Mouse (Mus musculus) heart, embryonic 14.5 days (tissue): ENCODE measurements around the gene Fbxl13. TPM values are rescaled to one million over a fixed set of nuclear protein-coding genes. Genes with fewer than 3 reads are reported as not detected.

ENCODE experiments used
- ATAC-seq: fragments of 200-750 bp; cut with Nextera tagmentation; 2 replicates; pipeline ENCODE4 v1.8.0; 2017; ENCODE audit warnings: low read depth, moderate TSS enrichment; ENCODE audit not compliant: insufficient number of reproducible peaks, insufficient read depth, low FRiP score
- H3K27ac ChIP-seq, 2 experiments: fragments of 200-500 bp in 1 of 2; fragments of 300-500 bp in 1 of 2; sonication (generic) in 1 of 2; replicated peaks in 1 of 2; 2 replicates each; pipeline ENCODE4 v1.5.1; 2012 to 2014; ENCODE audit warnings: low read depth in 2 of 2, low read length in 2 of 2, control low read depth in 1 of 2, mild to moderate bottlenecking in 1 of 2, mixed read lengths in 1 of 2; ENCODE audit not compliant: control insufficient read depth in 1 of 2, insufficient read depth in 1 of 2
- H3K27me3 ChIP-seq: fragments of 300-500 bp; sonication (generic); 2 replicates; pipeline ENCODE4 v1.6.1; 2014; ENCODE audit warnings: mild to moderate bottlenecking, low read length, control low read depth; ENCODE audit not compliant: control insufficient read depth, insufficient read depth
- H3K36me3 ChIP-seq: fragments of 300-500 bp; sonication (generic); 2 replicates; pipeline ENCODE4 v1.6.1; 2014; ENCODE audit warnings: mild to moderate bottlenecking, control low read depth, low read length, mixed read lengths; ENCODE audit not compliant: control insufficient read depth, insufficient read depth
- H3K4me1 ChIP-seq, 2 experiments: fragments of 200-500 bp in 1 of 2; fragments of 300-500 bp in 1 of 2; sonication (generic) in 1 of 2; 2 replicates each; pipeline ENCODE4 v1.6.1; 2012 to 2014; ENCODE audit warnings: low read length in 2 of 2, control low read depth in 1 of 2, mixed read lengths in 1 of 2; ENCODE audit not compliant: control insufficient read depth in 2 of 2, insufficient read depth in 2 of 2
- H3K4me2 ChIP-seq: fragments of 300-500 bp; sonication (generic); 2 replicates; pipeline ENCODE4 v1.6.1; 2014; ENCODE audit warnings: mild to moderate bottlenecking, low read length
- H3K4me3 ChIP-seq, 2 experiments: fragments of 200-500 bp in 1 of 2; fragments of 300-500 bp in 1 of 2; sonication (generic) in 1 of 2; 2 replicates each; pipeline ENCODE4 v1.5.1; 2012 to 2014; ENCODE audit warnings: low read length in 2 of 2, mild to moderate bottlenecking in 2 of 2, control low read depth in 1 of 2, low read depth in 1 of 2, moderate library complexity in 1 of 2; ENCODE audit not compliant: control insufficient read depth in 1 of 2, insufficient read depth in 1 of 2
- H3K9ac ChIP-seq: fragments of 300-500 bp; sonication (generic); 2 replicates; pipeline ENCODE4 v1.6.1; 2014; ENCODE audit warnings: mild to moderate bottlenecking, low read length
- H3K9me3 ChIP-seq: fragments of 300-500 bp; sonication (generic); 2 replicates; pipeline ENCODE4 v1.6.1; 2016; ENCODE audit warnings: low read length, control low read depth; ENCODE audit not compliant: control insufficient read depth
- WGBS: fragments of 180-500 bp; shearing (Covaris S2); extraction: QIAGEN DNeasy Blood & Tissue Kit; methylation state at CpG from one replicate; pipeline ENCODE4 v1.1.7; 2014; 5-methylcytosine and 5-hydroxymethylcytosine counted together
- polyA plus RNA-seq: library from polyadenylated mRNA; unstranded; fragments of >200 nt; fragmentation: Nextera tagmentation; extraction: Ambion mirVana; gene quantifications from 2 replicates; pipeline ENCODE4 v1.2.1, GENCODE M21; 2014

Gene Fbxl13
- polyA plus RNA-seq, 1 experiment from 2014 or later = 0.19 TPM

DNA sequence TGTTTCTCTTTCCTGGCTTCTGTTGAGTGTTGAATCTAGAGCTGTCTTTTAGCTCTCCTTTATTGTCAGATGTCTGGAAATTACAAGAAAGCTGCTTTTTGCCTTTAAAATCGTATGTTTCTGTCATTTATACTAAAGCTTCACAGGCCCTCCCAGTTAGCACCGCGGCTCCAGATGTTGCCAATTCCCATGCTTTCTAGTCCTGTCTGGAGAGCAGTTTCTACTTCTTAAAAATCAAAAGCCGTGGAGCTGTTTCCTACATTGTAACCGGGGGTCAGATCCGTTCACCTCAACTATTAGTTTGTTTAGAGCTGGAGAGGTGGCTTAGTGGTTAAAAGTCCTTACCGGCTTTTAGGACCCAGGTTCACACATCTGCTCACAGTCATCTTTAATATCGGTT lies 162.2 kb downstream of the Fbxl13 start:
- 0 out of 2 replicates have a peak, but pooled peaks cover 7% of the 10 kb centered on the region for H3K36me3 ChIP-seq
- no peak overlapping the region for H3K4me3 ChIP-seq
- H3K4me2 ChIP-seq = no peak overlapping the region
- ATAC-seq = no peak
- 85% methylated on average over 8 of the region's 8 CpGs for WGBS
- H3K9me3 ChIP-seq = no peaks in the 10 kb centered on the region
- no peak overlapping the region for H3K9ac ChIP-seq
- no peaks in the 10 kb centered on the region for H3K27me3 ChIP-seq
- peaks cover 9 to 10% of the 10 kb centered on the region in 2 experiments for H3K4me1 ChIP-seq
- H3K27ac ChIP-seq = peak overlapping the region in 1 of 2 experiments; percentile 14; a peak in 1 of 4 replicates

DNA sequence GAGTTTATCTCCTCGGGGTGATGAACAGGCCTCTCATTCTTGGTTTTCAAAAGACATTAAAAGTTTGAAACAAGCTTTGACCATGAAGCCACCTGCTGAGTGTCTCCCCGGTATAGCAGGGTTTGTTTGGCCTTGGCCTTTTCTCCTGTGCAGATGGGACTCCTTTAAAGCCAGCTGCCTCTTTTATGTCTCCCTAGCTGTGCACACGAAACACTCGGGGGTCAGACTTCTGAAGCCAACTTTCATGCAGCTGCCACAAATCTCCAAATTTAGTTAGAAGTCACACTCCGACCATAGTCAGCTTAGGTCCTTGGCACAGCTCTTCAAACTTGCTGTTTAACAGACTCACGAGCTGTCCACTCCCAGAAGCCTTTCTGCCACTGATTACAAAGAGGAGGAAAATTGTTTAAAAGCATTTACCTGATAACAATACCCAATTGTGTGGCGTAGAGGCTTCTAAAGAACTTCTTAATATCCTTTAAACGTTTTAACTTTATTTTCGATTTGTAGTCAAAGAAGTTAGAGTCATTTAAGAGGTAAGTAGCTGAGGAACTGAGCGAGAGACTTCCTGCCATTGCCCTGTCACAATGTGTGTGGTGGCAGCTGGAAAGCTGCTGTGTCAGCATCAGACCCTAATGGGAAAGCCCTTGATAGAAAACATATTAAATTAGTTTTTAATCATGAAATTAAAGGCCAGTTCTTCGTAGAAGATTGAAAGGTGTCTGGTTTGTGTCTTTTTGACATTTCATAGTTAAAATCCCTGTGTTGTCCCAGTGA lies 162.8 kb downstream of the Fbxl13 start:
- no peak overlapping the region for H3K9ac ChIP-seq
- no peak overlapping the region for H3K4me2 ChIP-seq
- H3K4me3 ChIP-seq = no peak overlapping the region
- peak overlapping the region in 1 of 2 experiments; percentile 14; a peak in 1 of 4 replicates for H3K27ac ChIP-seq
- 40% methylated on average over 11 of the region's 11 CpGs for WGBS
- H3K27me3 ChIP-seq = no peaks in the 10 kb centered on the region
- ATAC-seq = no peak
- H3K36me3 ChIP-seq = 0 out of 2 replicates have a peak, but pooled peaks cover 7% of the 10 kb centered on the region
- H3K9me3 ChIP-seq = no peaks in the 10 kb centered on the region
- peaks cover 9 to 10% of the 10 kb centered on the region in 2 experiments for H3K4me1 ChIP-seq

DNA sequence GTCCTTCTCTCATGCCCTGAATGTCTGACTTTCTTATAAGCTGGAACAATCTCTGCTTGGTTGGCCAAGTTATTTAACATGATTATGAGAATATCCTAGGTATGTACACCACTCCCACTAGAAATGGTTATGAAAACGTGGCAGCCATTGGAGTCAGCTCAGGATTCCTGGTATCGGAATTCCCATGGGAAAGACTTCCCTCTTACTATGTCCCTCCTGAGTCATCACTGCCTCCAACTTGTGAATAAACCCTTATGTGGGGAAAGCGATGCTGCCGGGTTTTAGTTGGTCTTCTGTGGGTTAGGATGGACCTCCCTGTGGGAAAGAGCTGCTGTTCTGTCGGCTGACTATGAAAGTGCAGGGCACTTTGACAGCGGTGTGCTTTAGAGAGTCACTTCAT lies 163.9 kb downstream of the Fbxl13 start:
- 0 out of 2 replicates have a peak, but pooled peaks cover 7% of the 10 kb centered on the region for H3K36me3 ChIP-seq
- H3K4me2 ChIP-seq = no peak overlapping the region
- H3K27me3 ChIP-seq = no peaks in the 10 kb centered on the region
- no peaks in the 10 kb centered on the region for H3K9me3 ChIP-seq
- H3K27ac ChIP-seq = no peak overlapping the region
- peaks cover 9 to 10% of the 10 kb centered on the region in 2 experiments for H3K4me1 ChIP-seq
- H3K9ac ChIP-seq = no peak overlapping the region
- no peak for ATAC-seq
- no peak overlapping the region for H3K4me3 ChIP-seq
- WGBS = 87% methylated on average over 6 of the region's 6 CpGs

DNA sequence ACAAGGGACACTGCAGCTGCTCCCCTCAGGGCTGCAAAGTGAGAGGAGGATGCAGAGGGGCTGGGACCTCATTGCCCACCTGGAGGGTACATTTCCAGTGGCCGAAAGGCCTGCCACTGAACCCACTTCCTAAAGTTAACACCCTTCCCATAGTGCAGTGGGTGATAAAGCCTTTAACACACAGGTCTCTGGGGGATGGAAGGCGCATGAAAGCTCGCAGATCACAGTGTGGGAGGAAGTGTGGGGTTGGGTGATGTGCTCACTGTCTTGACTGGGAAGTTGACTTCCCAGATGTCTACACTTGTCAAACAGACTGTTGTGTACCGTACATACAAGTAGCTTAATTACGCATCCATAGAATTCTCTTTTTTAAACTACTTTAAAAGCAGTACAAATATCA lies 165.7 kb downstream of the Fbxl13 start:
- Histone ChIP-seq H3K9me3 (no peaks in the 10 kb centered on the region), H3K4me3 (no peak overlapping the region), H3K27me3 (no peaks in the 10 kb centered on the region), H3K27ac (no peak overlapping the region), H3K36me3 (0 out of 2 replicates have a peak, but pooled peaks cover 7% of the 10 kb centered on the region), H3K4me1 (peaks cover 9 to 10% of the 10 kb centered on the region in 2 experiments), H3K4me2 (no peak overlapping the region), H3K9ac (no peak overlapping the region)
- 76% methylated on average over 5 of the region's 5 CpGs for WGBS
- no peak for ATAC-seq

DNA sequence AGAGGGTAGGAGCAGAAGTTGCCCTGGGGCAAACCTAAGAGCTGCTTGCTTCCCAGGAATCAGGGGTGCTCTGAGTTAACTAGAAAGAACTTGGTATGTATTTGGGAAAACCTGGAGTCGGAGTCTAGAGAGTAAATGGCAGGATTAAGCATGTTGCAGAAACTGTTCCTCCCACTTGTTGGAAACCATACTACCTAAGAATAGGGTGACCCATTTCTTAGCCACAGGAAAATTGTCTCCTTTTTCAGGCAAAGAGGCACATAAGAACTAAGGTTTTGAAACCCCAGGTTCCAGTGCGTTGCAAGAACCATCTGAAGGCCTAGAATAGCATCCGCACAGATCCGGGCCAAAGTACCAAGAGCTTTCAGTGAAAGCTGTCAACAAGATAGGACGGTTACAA lies 167.0 kb downstream of the Fbxl13 start:
- H3K9me3 ChIP-seq = no peaks in the 10 kb centered on the region
- 63% methylated on average over 5 of the region's 5 CpGs for WGBS
- H3K4me3 ChIP-seq = no peak overlapping the region
- no peaks in the 10 kb centered on the region for H3K27me3 ChIP-seq
- no peak overlapping the region for H3K4me2 ChIP-seq
- H3K27ac ChIP-seq = no peak overlapping the region
- 0 out of 2 replicates have a peak, but pooled peaks cover 7% of the 10 kb centered on the region for H3K36me3 ChIP-seq
- ATAC-seq = no peak
- no peak overlapping the region for H3K9ac ChIP-seq
- peaks cover 9 to 10% of the 10 kb centered on the region in 2 experiments for H3K4me1 ChIP-seq

DNA sequence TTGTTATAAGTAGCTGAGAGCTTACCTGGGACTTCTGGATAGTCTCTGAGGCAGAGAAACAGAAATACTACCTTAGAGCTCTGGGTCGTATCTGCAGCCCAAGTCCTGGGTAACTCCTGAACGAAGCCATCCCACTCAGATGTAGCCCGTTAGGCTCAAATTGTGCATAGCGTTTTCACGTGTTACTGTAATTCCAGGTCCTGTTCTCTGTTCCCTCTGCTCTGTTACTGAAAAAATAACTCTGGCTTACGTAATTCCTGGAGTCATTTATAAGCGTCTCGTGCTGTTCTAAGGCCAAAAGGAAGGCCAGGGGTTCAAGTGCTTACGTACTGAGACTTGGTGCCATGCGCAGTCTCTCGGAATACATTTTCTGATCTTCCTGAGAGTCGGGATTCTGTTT lies 177.3 kb downstream of the Fbxl13 start:
- Histone ChIP-seq H3K27me3 (no peaks in the 10 kb centered on the region), H3K4me1 (no peaks in the 10 kb centered on the region), H3K27ac (no peak overlapping the region), H3K4me2 (no peak overlapping the region), H3K9me3 (no peaks in the 10 kb centered on the region), H3K36me3 (0 out of 2 replicates have a peak, but pooled peaks cover 3% of the 10 kb centered on the region), H3K4me3 (no peak overlapping the region), H3K9ac (no peak overlapping the region)
- ATAC-seq = no peak
- 92% methylated on average over 12 of the region's 12 CpGs for WGBS

DNA sequence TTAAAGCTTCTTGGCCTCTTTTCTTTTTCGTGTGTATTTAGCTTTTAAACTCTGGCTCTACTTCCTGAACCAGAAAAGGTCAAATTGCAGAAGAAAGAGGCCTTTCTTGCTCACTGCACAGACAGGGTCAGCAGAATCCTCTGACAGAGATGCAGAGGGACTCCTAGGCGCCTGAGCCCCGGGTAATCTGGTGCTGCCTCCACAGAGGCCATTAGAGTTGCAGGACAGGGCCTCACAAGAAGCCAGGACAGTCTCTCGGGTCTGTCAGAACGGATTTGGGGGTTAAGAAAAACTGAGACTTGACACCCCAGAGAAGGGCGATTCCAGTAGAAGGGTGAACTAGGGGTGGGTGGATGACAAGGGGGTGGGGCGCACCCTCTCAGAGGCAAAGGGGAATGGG lies 178.0 kb downstream of the Fbxl13 start:
- Histone ChIP-seq H3K36me3 (0 out of 2 replicates have a peak, but pooled peaks cover 3% of the 10 kb centered on the region), H3K4me3 (no peak overlapping the region), H3K9me3 (no peaks in the 10 kb centered on the region), H3K27me3 (no peaks in the 10 kb centered on the region), H3K4me1 (no peaks in the 10 kb centered on the region), H3K27ac (no peak overlapping the region), H3K9ac (no peak overlapping the region), H3K4me2 (no peak overlapping the region)
- no peak for ATAC-seq
- 69% methylated on average over 7 of the region's 7 CpGs for WGBS
